Mouse (Mus musculus): Measurements from ENCODE around the gene Hells. TPM values are rescaled to one million over a fixed set of nuclear protein-coding genes. Genes with fewer than 3 reads are reported as not detected.

Hells gene
- polyA plus RNA-seq (2012; rRNA removed): 11.2 and 18.0 TPM in 2 replicates

GRCm38 (mm10) chr19:38930788-38931565 lies at the start of gene Hells:
Hells (plus strand) TSS chr19:38930915.
- DNase-seq (ENCODE audit: low read depth): peak; percentile 94
- TF ChIP-seq CTCF (IDR thresholded peaks at IDR 0.05; ENCODE audit: borderline replicate concordance, extremely low read depth, insufficient read depth, insufficient read length) (no peak), POLR2A (IDR thresholded peaks at IDR 0.05; ENCODE audit: borderline replicate concordance, extremely low read depth, insufficient read depth, insufficient read length, poor library complexity, severe bottlenecking) (0 out of 2 replicates have a peak, but pooled peaks have one; percentile 9)

GRCm38 (mm10) chr19:38901146-38902135 lies 29.3 kb upstream of the Hells start:
- peak; percentile 15; the same call in 1 of the 2 replicates for TF ChIP-seq CTCF (IDR thresholded peaks at IDR 0.05; ENCODE audit: borderline replicate concordance, extremely low read depth, insufficient read depth, insufficient read length)
- no peak for TF ChIP-seq POLR2A (IDR thresholded peaks at IDR 0.05; ENCODE audit: borderline replicate concordance, extremely low read depth, insufficient read depth, insufficient read length, poor library complexity, severe bottlenecking)

GRCm38 (mm10) chr19:38902501-38902900 lies 28.2 kb upstream of the Hells start:
- TF ChIP-seq POLR2A (IDR thresholded peaks at IDR 0.05; ENCODE audit: borderline replicate concordance, extremely low read depth, insufficient read depth, insufficient read length, poor library complexity, severe bottlenecking): no peak
- DNase-seq (ENCODE audit: low read depth): no peak

More at GRCm38 (mm10) chr19:38901146-38902135, 29.3 kb upstream of the Hells start:
- DNase-seq (ENCODE audit: low read depth): peak; percentile 90

- TF ChIP-seq CTCF (IDR thresholded peaks at IDR 0.05; ENCODE audit: borderline replicate concordance, extremely low read depth, insufficient read depth, insufficient read length) (no peak), POLR2A (IDR thresholded peaks at IDR 0.05; ENCODE audit: borderline replicate concordance, extremely low read depth, insufficient read depth, insufficient read length, poor library complexity, severe bottlenecking) (no peak)
- DNase-seq (ENCODE audit: low read depth): no peak
Measured at GRCm38 (mm10) chr19:38913786-38914185, 16.9 kb upstream of the Hells start.

GRCm38 (mm10) chr19:38914926-38915325 lies 15.8 kb upstream of the Hells start:
- TF ChIP-seq POLR2A (IDR thresholded peaks at IDR 0.05; ENCODE audit: borderline replicate concordance, extremely low read depth, insufficient read depth, insufficient read length, poor library complexity, severe bottlenecking): no peak
- TF ChIP-seq CTCF (IDR thresholded peaks at IDR 0.05; ENCODE audit: borderline replicate concordance, extremely low read depth, insufficient read depth, insufficient read length): no peak
- DNase-seq (ENCODE audit: low read depth): no peak

- DNase-seq (ENCODE audit: low read depth): peak; percentile 58
- TF ChIP-seq CTCF (IDR thresholded peaks at IDR 0.05; ENCODE audit: borderline replicate concordance, extremely low read depth, insufficient read depth, insufficient read length) (peak; percentile 64; the same call in 1 of the 2 replicates), POLR2A (IDR thresholded peaks at IDR 0.05; ENCODE audit: borderline replicate concordance, extremely low read depth, insufficient read depth, insufficient read length, poor library complexity, severe bottlenecking) (no peak)
Measured at GRCm38 (mm10) chr19:38915677-38916076, 15.0 kb upstream of the Hells start.

GRCm38 (mm10) chr19:38928481-38929158 lies 2.1 kb upstream of the Hells start:
- no peak for DNase-seq (ENCODE audit: low read depth)
- TF ChIP-seq CTCF (IDR thresholded peaks at IDR 0.05; ENCODE audit: borderline replicate concordance, extremely low read depth, insufficient read depth, insufficient read length) (no peak), POLR2A (IDR thresholded peaks at IDR 0.05; ENCODE audit: borderline replicate concordance, extremely low read depth, insufficient read depth, insufficient read length, poor library complexity, severe bottlenecking) (no peak)

GRCm38 (mm10) chr19:38929471-38930251 lies 1.1 kb upstream of the Hells start:
- DNase-seq (ENCODE audit: low read depth): peak; percentile 0
- TF ChIP-seq CTCF (IDR thresholded peaks at IDR 0.05; ENCODE audit: borderline replicate concordance, extremely low read depth, insufficient read depth, insufficient read length) (no peak), POLR2A (IDR thresholded peaks at IDR 0.05; ENCODE audit: borderline replicate concordance, extremely low read depth, insufficient read depth, insufficient read length, poor library complexity, severe bottlenecking) (no peak)

GRCm38 (mm10) chr19:38930252-38930787 lies 395 bp upstream of the Hells start:
- no peak for DNase-seq (ENCODE audit: low read depth)
- TF ChIP-seq POLR2A (IDR thresholded peaks at IDR 0.05; ENCODE audit: borderline replicate concordance, extremely low read depth, insufficient read depth, insufficient read length, poor library complexity, severe bottlenecking) (no peak), CTCF (IDR thresholded peaks at IDR 0.05; ENCODE audit: borderline replicate concordance, extremely low read depth, insufficient read depth, insufficient read length) (no peak)

- TF ChIP-seq POLR2A (IDR thresholded peaks at IDR 0.05; ENCODE audit: borderline replicate concordance, extremely low read depth, insufficient read depth, insufficient read length, poor library complexity, severe bottlenecking): no peak
- no peak for TF ChIP-seq CTCF (IDR thresholded peaks at IDR 0.05; ENCODE audit: borderline replicate concordance, extremely low read depth, insufficient read depth, insufficient read length)
- no peak for DNase-seq (ENCODE audit: low read depth)
Measured at GRCm38 (mm10) chr19:38931566-38931890, 813 bp downstream of the Hells start.

Data from brain, embryonic 14.5 days (tissue).